Mouse (Mus musculus) urinary bladder, postnatal 36 days (tissue): Measurements from ENCODE around the gene Acvr1c.

Experiments
- DNase-seq, 2 experiments: peaks; one replicate each; pipeline ENCODE4 v3.0.0; 2022; ENCODE audit warnings: low spot score in 2 of 2, mixed read lengths in 1 of 2

Acvr1c gene

GRCm38 (mm10) chr2:58357414-58358131, at the start of gene Acvr1c:
Gene Acvr1c, minus strand, starts transcription at chr2:58357895.
- peak; percentile 4 to 61 for DNase-seq

GRCm38 (mm10) chr2:58403481-58403880, 45.8 kb upstream of the Acvr1c start:
- no peak for DNase-seq

- no peak for DNase-seq
Measured at GRCm38 (mm10) chr2:58388601-58389000, 30.9 kb upstream of the Acvr1c start.

- no peak for DNase-seq
Measured at GRCm38 (mm10) chr2:58380020-58380419, 22.3 kb upstream of the Acvr1c start.

GRCm38 (mm10) chr2:58379475-58379874, 21.8 kb upstream of the Acvr1c start:
- no peak for DNase-seq

- DNase-seq: no peak
Measured at GRCm38 (mm10) chr2:58377417-58378130, 19.9 kb upstream of the Acvr1c start.

GRCm38 (mm10) chr2:58366196-58366595, 8.5 kb upstream of the Acvr1c start:
- no peak for DNase-seq

- DNase-seq: no peak
Measured at GRCm38 (mm10) chr2:58361361-58362046, 3.8 kb upstream of the Acvr1c start.

- DNase-seq: no peak
Measured at GRCm38 (mm10) chr2:58358132-58358460, 401 bp upstream of the Acvr1c start.

- no peak for DNase-seq
Measured at GRCm38 (mm10) chr2:58357068-58357413, 654 bp downstream of the Acvr1c start.

- DNase-seq: peak in 1 of 2 experiments; percentile 39
Measured at GRCm38 (mm10) chr2:58354389-58354788, 3.3 kb downstream of the Acvr1c start.

GRCm38 (mm10) chr2:58352846-58353245, 4.8 kb downstream of the Acvr1c start:
- peak in 1 of 2 experiments; percentile 12 for DNase-seq

- DNase-seq: no peak
Measured at GRCm38 (mm10) chr2:58350657-58351056, 7.0 kb downstream of the Acvr1c start.

- DNase-seq: no peak
Measured at GRCm38 (mm10) chr2:58336730-58337129, 21.0 kb downstream of the Acvr1c start.

- DNase-seq: no peak
Measured at GRCm38 (mm10) chr2:58329589-58329988, 28.1 kb downstream of the Acvr1c start.

- peak in 1 of 2 experiments; percentile 25 for DNase-seq
Measured at GRCm38 (mm10) chr2:58324118-58324901, 33.4 kb downstream of the Acvr1c start.

- DNase-seq: no peak
Measured at GRCm38 (mm10) chr2:58323274-58323673, 34.4 kb downstream of the Acvr1c start.

GRCm38 (mm10) chr2:58316186-58316585, 41.5 kb downstream of the Acvr1c start:
- no peak for DNase-seq

GRCm38 (mm10) chr2:58309695-58310094, 48.0 kb downstream of the Acvr1c start:
- DNase-seq: no peak

- no peak for DNase-seq
Measured at GRCm38 (mm10) chr2:58304450-58304849, 53.2 kb downstream of the Acvr1c start.

- no peak for DNase-seq
Measured at GRCm38 (mm10) chr2:58289759-58290431, 67.8 kb downstream of the Acvr1c start.
